Mouse (Mus musculus): ENCODE measurements around the gene Foxk1. TPM values are rescaled to one million over a fixed set of nuclear protein-coding genes. Genes with fewer than 3 reads are reported as not detected.

Foxk1 gene
- polyA plus RNA-seq, 1 experiment from 2014 or later, result 6.6 TPM

GRCm38 (mm10) chr5:142457345-142457744 is 56.0 kb downstream of the Foxk1 start:
- H3K4me1 ChIP-seq (replicated peaks), result no peaks in the 10 kb centered on the region
- H3K27ac ChIP-seq (replicated peaks), result no peak overlapping the region
- H3K4me2 ChIP-seq, result no peak overlapping the region
- ATAC-seq (ENCODE audit: low FRiP score, low read depth), result no peak
- no peak overlapping the region for H3K4me3 ChIP-seq
- no peaks in the 10 kb centered on the region for H3K9me3 ChIP-seq
- 48% methylated on average over 10 of the region's 10 CpGs for WGBS
- H3K27me3 ChIP-seq, result no peaks in the 10 kb centered on the region
- H3K36me3 ChIP-seq, result peaks cover 31% of the 10 kb centered on the region
- H3K9ac ChIP-seq, result no peak overlapping the region

- 90% methylated on average over 17 of the region's 17 CpGs for WGBS
- Histone ChIP-seq H3K9ac (no peak overlapping the region), H3K4me1 (replicated peaks) (peaks cover 7% of the 10 kb centered on the region), H3K36me3 (peaks cover 24% of the 10 kb centered on the region), H3K27me3 (no peaks in the 10 kb centered on the region), H3K4me2 (no peak overlapping the region), H3K27ac (replicated peaks) (no peak overlapping the region), H3K9me3 (no peaks in the 10 kb centered on the region), H3K4me3 (no peak overlapping the region)
- no peak for ATAC-seq (ENCODE audit: low FRiP score, low read depth)
Observed at GRCm38 (mm10) chr5:142458791-142459557, 57.7 kb downstream of the Foxk1 start.

GRCm38 (mm10) chr5:142459834-142460233 is 58.5 kb downstream of the Foxk1 start:
- no peak for ATAC-seq (ENCODE audit: low FRiP score, low read depth)
- no peaks in the 10 kb centered on the region for H3K9me3 ChIP-seq
- 62% methylated on average over 5 of the region's 5 CpGs for WGBS
- no peak overlapping the region for H3K4me2 ChIP-seq
- no peak overlapping the region for H3K27ac ChIP-seq (replicated peaks)
- H3K27me3 ChIP-seq, result no peaks in the 10 kb centered on the region
- H3K4me1 ChIP-seq (replicated peaks), result peaks cover 14% of the 10 kb centered on the region
- no peak overlapping the region for H3K9ac ChIP-seq
- H3K36me3 ChIP-seq, result peaks cover 23% of the 10 kb centered on the region
- no peak overlapping the region for H3K4me3 ChIP-seq

DNA sequence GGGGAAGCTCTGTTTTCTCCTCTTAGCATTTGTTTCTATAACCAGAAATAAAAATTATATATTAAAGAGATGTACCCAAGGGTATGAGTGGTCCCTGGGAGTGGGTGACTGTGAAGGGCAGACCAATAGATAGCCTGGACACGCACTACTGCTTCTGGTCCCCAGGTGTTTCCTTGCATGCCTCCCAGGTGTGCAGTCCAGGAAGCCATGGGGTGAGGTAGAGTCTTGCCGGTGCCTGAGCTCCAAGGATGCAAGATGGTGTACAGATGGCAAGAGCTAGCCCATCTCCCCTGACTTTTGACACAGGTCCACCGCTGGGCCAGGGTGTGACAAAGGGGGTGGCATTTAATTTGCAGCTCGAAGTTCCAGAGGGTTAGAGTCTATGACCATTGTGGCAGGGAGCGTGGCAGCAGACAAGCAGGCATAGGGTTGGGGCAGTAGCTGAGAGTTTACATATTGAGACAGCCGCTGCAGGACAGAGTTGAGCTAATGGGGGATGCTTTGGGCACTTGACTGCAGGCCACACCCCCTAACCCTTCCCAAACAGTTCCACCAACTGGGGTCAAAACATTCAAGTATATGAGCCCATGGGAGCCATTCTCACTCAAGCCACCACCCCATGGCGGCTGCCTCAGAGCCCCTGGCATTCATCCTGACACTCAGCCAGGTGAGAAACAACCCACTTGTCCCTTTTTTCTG is 60.8 kb downstream of the Foxk1 start:
- 98% methylated on average over 7 of the region's 7 CpGs for WGBS
- H3K27me3 ChIP-seq, result no peaks in the 10 kb centered on the region
- no peak overlapping the region for H3K4me2 ChIP-seq
- ATAC-seq (ENCODE audit: low FRiP score, low read depth), result no peak
- H3K4me1 ChIP-seq (replicated peaks), result peaks cover 18% of the 10 kb centered on the region
- H3K9me3 ChIP-seq, result no peaks in the 10 kb centered on the region
- H3K4me3 ChIP-seq, result no peak overlapping the region
- no peak overlapping the region for H3K9ac ChIP-seq
- H3K27ac ChIP-seq (replicated peaks), result no peak overlapping the region
- peaks cover 12% of the 10 kb centered on the region; the same call in 1 of the 2 replicates for H3K36me3 ChIP-seq

GRCm38 (mm10) chr5:142462641-142462948 is 61.3 kb downstream of the Foxk1 start:
- no peak overlapping the region for H3K9ac ChIP-seq
- no peak overlapping the region for H3K4me3 ChIP-seq
- no peaks in the 10 kb centered on the region for H3K27me3 ChIP-seq
- H3K36me3 ChIP-seq, result peaks cover 9% of the 10 kb centered on the region; the same call in 1 of the 2 replicates
- H3K27ac ChIP-seq (replicated peaks), result peak overlapping the region; percentile 90; the same call in 1 of the 2 replicates
- no peak for ATAC-seq (ENCODE audit: low FRiP score, low read depth)
- H3K4me2 ChIP-seq, result no peak overlapping the region
- peaks cover 18% of the 10 kb centered on the region for H3K4me1 ChIP-seq (replicated peaks)
- H3K9me3 ChIP-seq, result no peaks in the 10 kb centered on the region
- WGBS, result 89% methylated on average over 2 of the region's 2 CpGs

DNA sequence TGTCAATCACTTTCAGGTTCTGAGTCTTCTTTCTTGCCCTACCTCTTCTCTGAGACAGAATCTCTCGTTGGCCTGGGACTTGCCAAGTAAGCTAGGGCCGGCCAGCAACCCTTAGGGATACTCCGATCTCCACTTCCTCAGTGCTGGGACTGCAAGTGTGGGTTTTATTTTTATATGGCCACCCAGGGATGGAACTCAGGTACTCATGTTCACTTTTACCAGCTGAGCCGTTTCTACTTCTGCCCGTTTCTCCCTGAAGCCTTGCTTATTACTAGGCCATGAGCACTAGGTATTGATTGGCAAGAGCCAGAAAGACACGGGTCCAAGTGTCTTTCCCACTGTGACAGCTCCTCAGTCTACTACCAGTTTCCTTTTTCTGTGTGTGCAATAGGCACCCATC is 61.7 kb downstream of the Foxk1 start:
- Histone ChIP-seq H3K4me3 (peak overlapping the region; percentile 87), H3K27me3 (no peaks in the 10 kb centered on the region), H3K4me1 (replicated peaks) (peaks cover 18% of the 10 kb centered on the region), H3K9me3 (no peaks in the 10 kb centered on the region), H3K4me2 (peak overlapping the region; percentile 79), H3K9ac (peak overlapping the region; percentile 51; the same call in 1 of the 2 replicates), H3K27ac (replicated peaks) (peak overlapping the region; percentile 90), H3K36me3 (0 out of 2 replicates have a peak, but pooled peaks cover 6% of the 10 kb centered on the region)
- WGBS, result 82% methylated on average over 6 of the region's 6 CpGs
- no peak for ATAC-seq (ENCODE audit: low FRiP score, low read depth)

DNA sequence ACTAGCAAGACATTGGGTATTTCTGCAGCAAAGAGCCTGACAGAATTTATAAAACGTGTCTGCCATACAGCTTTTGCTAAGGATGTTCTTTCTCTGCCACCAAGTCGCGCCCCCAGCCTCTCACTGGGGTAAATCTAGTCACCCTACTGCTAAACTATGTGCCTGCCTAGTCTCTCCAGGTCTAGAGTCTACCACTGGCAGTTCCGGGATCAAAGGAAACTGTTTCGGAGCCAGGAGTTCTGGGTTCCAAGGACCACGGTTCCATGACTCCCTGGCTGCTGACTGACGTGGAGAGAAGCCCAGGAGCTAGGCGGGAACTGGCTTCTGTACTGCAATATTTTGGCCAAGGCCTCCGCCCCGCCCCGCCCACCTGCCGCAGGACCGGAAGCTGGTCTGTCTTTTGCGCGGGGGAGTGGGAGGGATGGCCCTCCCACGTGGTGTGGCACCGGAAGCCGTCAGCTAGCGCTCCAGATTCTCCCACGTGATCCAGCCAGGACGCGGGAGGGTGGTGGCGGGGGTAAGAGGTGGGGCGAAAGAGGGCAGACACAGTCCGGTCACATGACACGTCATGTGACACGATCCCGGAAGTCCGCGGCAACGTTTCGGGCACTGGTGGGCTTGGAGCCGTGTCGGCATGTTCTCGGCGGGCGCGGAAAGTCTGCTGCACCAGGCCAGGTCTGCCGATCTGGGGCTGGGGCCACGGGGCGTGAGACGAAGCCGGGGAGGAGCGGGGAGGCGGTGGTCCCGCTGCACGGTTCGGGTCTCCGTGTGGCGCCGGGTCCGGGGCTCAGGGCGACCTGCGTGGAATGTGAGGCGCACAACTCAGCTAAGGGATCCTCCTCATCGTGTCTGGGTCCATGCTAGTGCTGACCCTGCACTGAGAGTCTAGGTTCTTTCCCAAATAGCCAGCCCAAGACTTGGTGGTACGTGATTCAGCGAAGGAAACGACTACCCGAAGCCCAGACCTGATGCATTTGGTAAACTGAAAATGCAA is 62.5 kb downstream of the Foxk1 start, which contains the start of gene Ap5z1:
Gene Ap5z1, plus strand, starts transcription at position 484 of the 994 bp plus-strand sequence.
- H3K4me2 ChIP-seq, result peak within 1 kb of the TSS; percentile 79
- WGBS, result 2% methylated on average over 60 of the region's 60 CpGs
- H3K4me3 ChIP-seq, result peak within 1 kb of the TSS; percentile 87
- peak within 1 kb of the TSS; percentile 60 for H3K9ac ChIP-seq
- peak; percentile 93 for ATAC-seq (ENCODE audit: low FRiP score, low read depth)
- peak within 1 kb of the TSS; percentile 90 for H3K27ac ChIP-seq (replicated peaks)
- H3K4me1 ChIP-seq (replicated peaks), result peaks cover 18% of the 10 kb centered on the region
- H3K27me3 ChIP-seq, result no peaks in the 10 kb centered on the region
- H3K36me3 ChIP-seq, result no peaks in the 10 kb centered on the region; the same call in 1 of the 2 replicates
- H3K9me3 ChIP-seq, result no peaks in the 10 kb centered on the region

DNA sequence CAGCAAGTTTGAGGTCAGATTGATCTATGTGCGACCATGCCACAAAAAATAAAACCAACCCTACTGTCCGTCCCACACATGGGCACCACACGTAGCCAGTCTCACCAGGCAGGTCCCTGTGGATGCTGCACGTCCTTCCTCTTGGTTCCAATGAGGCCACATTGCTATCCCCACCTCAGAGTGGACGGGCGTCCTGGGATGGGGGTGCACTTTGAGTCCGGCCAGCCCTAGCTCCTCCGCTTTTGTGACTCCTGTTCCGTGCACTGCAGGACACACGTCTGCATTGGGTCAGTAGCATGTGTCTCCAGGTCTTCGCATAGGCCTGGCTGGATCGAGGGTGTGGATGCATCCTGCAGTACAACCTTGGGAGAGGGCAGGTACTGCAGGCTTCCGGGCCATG is 67.1 kb downstream of the Foxk1 start:
- WGBS, result 94% methylated on average over 13 of the region's 13 CpGs
- Histone ChIP-seq H3K4me1 (replicated peaks) (peaks cover 16% of the 10 kb centered on the region), H3K4me3 (no peak overlapping the region), H3K4me2 (no peak overlapping the region), H3K27ac (replicated peaks) (no peak overlapping the region), H3K27me3 (no peaks in the 10 kb centered on the region), H3K36me3 (peaks cover 8% of the 10 kb centered on the region), H3K9me3 (no peaks in the 10 kb centered on the region), H3K9ac (no peak overlapping the region)
- no peak for ATAC-seq (ENCODE audit: low FRiP score, low read depth)

DNA sequence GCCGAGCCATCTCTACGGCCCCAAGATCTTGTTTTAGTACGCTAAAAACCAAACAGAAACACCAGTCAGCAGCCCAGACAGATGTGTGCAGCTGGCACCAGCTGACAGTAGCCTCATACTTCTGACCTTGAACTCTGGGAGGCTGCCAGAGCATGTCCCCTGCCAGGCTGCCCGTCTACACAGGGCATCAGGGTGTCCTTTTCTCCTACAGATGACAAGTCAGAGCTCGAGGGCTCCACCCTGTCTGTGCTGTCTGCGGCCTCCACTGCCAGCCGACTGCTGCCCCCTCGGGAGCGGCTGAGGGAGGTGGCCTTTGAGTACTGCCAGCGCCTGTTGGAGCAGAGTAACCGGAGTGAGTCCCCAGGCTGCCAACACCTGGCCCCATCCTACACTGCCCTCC is 68.5 kb downstream of the Foxk1 start:
- WGBS, result 86% methylated on average over 11 of the region's 11 CpGs
- ATAC-seq (ENCODE audit: low FRiP score, low read depth), result no peak

GRCm38 (mm10) chr5:142473696-142474095 is 72.4 kb downstream of the Foxk1 start:
- H3K27me3 ChIP-seq, result no peaks in the 10 kb centered on the region
- H3K27ac ChIP-seq (replicated peaks), result no peak overlapping the region
- 0 out of 2 replicates have a peak, but pooled peaks have one; percentile 20 for ATAC-seq (ENCODE audit: low FRiP score, low read depth)
- no peak overlapping the region for H3K4me2 ChIP-seq
- H3K4me3 ChIP-seq, result no peak overlapping the region
- peaks cover 13% of the 10 kb centered on the region; the same call in 1 of the 2 replicates for H3K4me1 ChIP-seq (replicated peaks)
- H3K36me3 ChIP-seq, result peaks cover 8% of the 10 kb centered on the region
- WGBS, result 45% methylated on average over 10 of the region's 10 CpGs
- no peaks in the 10 kb centered on the region for H3K9me3 ChIP-seq
- H3K9ac ChIP-seq, result no peak overlapping the region

More for the DNA sequence above, 68.5 kb downstream of the Foxk1 start:
- Histone ChIP-seq H3K9ac (no peak overlapping the region), H3K36me3 (peaks cover 8% of the 10 kb centered on the region), H3K27ac (replicated peaks) (no peak overlapping the region), H3K4me1 (replicated peaks) (peaks cover 18% of the 10 kb centered on the region), H3K27me3 (no peaks in the 10 kb centered on the region), H3K9me3 (no peaks in the 10 kb centered on the region), H3K4me2 (no peak overlapping the region), H3K4me3 (no peak overlapping the region)

- Histone ChIP-seq H3K9me3 (no peaks in the 10 kb centered on the region), H3K9ac (no peak overlapping the region), H3K36me3 (no peaks in the 10 kb centered on the region), H3K4me2 (no peak overlapping the region), H3K4me1 (replicated peaks) (peaks cover 16% of the 10 kb centered on the region), H3K27ac (replicated peaks) (no peak overlapping the region), H3K27me3 (no peaks in the 10 kb centered on the region), H3K4me3 (no peak overlapping the region)
- ATAC-seq (ENCODE audit: low FRiP score, low read depth), result no peak
- 90% methylated on average over 7 of the region's 7 CpGs for WGBS
Observed at GRCm38 (mm10) chr5:142475669-142476068, 74.4 kb downstream of the Foxk1 start.
